Mouse (Mus musculus) cortical plate, adult 2 months (tissue): Measurements from ENCODE around the gene Armc5.
A peak's percentile ranks its signal among the peaks of the same experiment; 100 is the strongest.

Experiments
- CTCF ChIP-seq: fragments of 200-500 bp; IDR thresholded peaks from 2 replicates; pipeline ENCODE4 v1.5.1; 2011; ENCODE audit warnings: mild to moderate bottlenecking, control low read depth, low read length; ENCODE audit not compliant: insufficient read depth; ENCODE audit errors: extremely low read depth
- POLR2A ChIP-seq: fragments of 200-500 bp; IDR thresholded peaks from 2 replicates; pipeline ENCODE4 v1.6.1; 2011; ENCODE audit warnings: mild to moderate bottlenecking, low read length, control low read depth; ENCODE audit not compliant: insufficient read depth; ENCODE audit errors: extremely low read depth

DNA sequence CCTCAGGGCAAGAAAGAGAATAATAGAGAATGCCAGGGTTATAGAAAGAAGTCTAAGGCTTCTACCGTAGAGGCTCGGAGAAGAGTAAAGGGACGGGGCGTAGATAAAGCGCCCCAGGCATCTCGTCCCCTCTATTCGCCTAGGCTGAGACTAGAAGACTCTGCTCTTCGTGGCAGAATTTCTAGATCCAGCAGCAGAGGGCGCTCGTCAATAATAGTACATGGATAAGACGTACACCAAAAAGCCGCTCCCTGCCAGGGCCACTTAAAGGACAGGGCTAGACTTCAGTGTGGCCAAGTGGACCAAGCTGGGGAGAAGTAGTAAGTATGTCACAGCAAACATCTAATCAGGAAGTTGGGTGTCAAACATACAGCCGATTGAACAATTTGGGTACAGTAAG, 10.3 kb downstream of the Armc5 start:
- TF ChIP-seq CTCF (peak; percentile 73), POLR2A (no peak)
